Mouse (Mus musculus): ENCODE measurements around the gene Pianp. TPM values are rescaled to one million over a fixed set of nuclear protein-coding genes. Genes with fewer than 3 reads are reported as not detected.
A peak's percentile ranks its signal among the peaks of the same experiment; 100 is the strongest.

Pianp gene
- total RNA-seq, 2 experiments from 2014 or later, result 3.8 to 5.6 TPM

DNA sequence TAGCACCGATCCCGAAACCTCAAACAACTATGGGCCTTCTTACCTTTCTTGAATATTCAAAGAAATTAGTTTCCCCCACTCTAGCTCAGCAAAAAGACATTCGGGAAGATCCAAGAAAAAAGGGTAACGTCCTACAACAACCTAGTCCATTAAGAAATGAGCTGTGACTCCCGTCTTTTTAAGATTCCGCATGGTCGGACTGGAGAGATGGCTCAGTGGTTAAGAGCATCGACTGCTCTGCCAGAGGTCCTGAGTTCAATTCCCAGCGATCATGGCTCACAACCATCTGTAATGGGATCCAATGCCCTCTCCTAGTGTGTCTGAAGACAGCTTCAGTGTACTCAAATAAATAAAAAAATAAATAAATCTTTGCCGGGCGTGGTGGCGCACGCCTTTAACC, 11.6 kb downstream of the Pianp start:
- no peak for DNase-seq

DNA sequence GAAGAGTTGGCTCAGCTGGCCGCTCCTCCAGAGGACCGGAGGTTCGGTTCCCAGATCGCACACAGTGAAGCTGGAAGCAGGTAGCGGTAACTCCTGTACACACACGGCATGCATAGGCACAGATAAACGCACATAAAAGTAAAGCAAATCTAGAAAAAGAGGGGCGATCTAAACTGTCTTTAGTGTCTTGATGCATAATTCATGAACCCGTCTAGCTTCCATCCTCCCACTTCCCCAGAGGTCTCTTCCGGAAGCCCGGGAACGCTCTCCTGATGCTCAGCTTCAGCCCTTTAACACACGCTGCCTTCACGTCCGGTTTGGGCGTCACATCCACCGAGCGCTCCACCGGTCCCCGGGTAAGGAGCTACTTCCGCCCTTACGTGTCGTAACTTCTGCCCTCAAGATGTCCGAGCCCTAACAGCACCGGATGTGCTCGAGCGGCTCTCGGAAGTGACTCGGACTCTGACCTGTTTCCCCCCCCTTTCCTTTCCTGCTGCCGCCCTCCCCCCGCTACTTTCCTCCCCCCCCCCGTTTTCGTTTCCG, 12.2 kb downstream of the Pianp start:
- peak; percentile 98 for DNase-seq

DNA sequence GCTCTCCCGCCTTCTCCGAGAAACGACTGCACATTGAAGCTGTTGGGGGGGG, 12.5 kb downstream of the Pianp start, which contains the start of gene Zfp384:
Gene Zfp384, plus strand, starts transcription at position 17 of the 52 bp plus-strand sequence.
- no peak for DNase-seq

- peak; percentile 90 for DNase-seq
Observed at GRCm38 (mm10) chr6:125009181-125010073, 12.9 kb downstream of the Pianp start.

- DNase-seq, result no peak
Observed at GRCm38 (mm10) chr6:125017682-125018081, 21.2 kb downstream of the Pianp start.

DNA sequence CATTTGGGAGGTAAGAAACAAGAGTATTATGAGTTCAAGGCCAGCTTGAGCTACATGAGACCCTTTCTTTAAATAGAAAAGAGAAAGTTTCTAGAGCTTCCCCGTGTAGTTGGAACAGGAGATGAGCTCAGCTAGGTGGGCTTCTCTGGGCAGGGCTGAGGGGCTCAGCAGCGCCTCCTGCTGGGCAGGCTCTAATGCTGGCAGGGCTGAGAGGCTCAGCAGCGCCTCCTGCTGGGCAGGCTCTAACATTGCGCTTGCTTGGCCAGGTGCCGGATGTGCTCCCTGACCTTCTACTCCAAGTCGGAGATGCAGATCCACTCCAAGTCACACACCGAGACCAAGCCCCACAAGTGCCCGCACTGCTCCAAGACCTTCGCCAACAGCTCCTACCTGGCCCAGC, 34.0 kb downstream of the Pianp start:
- peak; percentile 70 for DNase-seq

DNA sequence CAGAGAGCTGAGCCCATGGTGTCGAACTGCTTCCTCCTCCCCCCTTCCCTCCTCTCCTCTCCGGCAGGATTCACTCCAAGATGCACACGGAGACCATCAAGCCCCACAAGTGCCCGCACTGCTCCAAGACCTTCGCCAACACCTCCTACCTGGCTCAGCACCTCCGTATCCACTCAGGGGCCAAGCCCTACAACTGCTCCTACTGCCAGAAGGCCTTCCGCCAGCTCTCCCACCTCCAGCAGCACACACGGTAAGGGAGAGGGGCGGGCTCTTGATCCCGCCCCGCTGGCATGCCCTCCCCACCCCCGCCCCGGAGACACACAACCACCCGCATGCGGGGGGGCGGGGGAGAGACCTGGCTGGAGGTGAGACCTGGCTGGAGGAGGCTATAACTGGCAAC, 35.1 kb downstream of the Pianp start:
- no peak for DNase-seq

GRCm38 (mm10) chr6:125038666-125039065, 42.2 kb downstream of the Pianp start:
- no peak for DNase-seq

GRCm38 (mm10) chr6:125039131-125039530, 42.6 kb downstream of the Pianp start:
- DNase-seq, result no peak

- DNase-seq, result peak; percentile 91
Observed at GRCm38 (mm10) chr6:125039533-125040153, 43.1 kb downstream of the Pianp start, which contains the start of gene Ing4. TSS of gene Ing4 (plus strand) at chr6:125039760.

- no peak for DNase-seq
Observed at GRCm38 (mm10) chr6:125040221-125040620, 43.7 kb downstream of the Pianp start.

DNA sequence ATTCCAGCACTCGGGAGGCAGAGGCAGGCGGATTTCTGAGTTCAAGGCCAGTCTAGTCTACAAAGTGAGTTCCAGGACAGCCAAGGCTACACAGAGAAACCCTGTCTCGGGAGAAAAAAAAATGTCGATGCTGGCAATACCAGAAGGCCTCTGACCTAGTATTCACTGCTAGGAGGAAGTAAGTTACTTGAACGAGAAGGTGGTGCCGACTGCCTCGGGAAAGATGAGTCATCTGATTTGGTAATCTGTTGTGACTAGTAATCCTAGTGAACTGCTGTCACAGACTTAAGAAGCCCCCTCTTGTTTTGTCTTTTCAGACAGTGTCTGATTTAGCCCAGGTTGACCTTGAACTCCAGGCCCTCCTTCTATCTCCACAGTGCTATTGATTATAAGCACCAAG, 44.6 kb downstream of the Pianp start:
- DNase-seq, result no peak

- no peak for DNase-seq
Observed at GRCm38 (mm10) chr6:125042081-125042480, 45.6 kb downstream of the Pianp start.

- peak; percentile 90 for DNase-seq
Observed at GRCm38 (mm10) chr6:125046691-125047090, 50.2 kb downstream of the Pianp start.

DNA sequence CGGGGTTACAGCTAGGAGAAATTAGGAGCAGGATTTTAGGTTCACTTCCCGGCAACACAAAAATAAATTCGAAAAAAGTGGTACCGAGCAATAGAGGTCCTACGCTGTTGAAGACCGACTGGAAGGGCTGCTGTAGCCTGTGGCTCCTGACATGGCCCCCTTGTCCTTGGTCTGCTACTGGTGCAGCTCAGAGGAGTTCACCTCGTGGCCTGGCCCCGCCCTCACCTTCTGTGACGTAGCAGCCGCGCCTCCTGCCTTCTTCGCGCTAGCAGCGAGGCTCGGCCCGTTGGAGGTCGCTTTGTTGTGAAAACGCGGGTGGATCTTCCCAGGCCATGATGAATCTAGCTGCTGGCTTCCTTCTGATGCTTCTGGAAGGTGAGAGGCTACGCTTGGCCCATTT, 53.2 kb downstream of the Pianp start, which contains the start of gene Acrbp:
Gene Acrbp, plus strand, starts transcription at position 12 of the 400 bp plus-strand sequence.
- DNase-seq, result no peak

GRCm38 (mm10) chr6:125051237-125051636, 54.7 kb downstream of the Pianp start:
- no peak for DNase-seq

Other genes starting within 250 kb of the Pianp start
- 1 to 10 TPM in 1 of 2 experiments, not detected in 1; 1.1 TPM for gene Gm45234, start 240.7 kb upstream of the Pianp start, total RNA-seq (2021)
- 10 to 100 TPM; 64.0 to 71.5 TPM for gene Atn1, start 240.2 kb upstream of the Pianp start, total RNA-seq (2021)
- 10 to 100 TPM; 13.0 to 21.0 TPM for gene Eno2, start 227.0 kb upstream of the Pianp start, total RNA-seq (2021)
- gene Lrrc23, start 217.0 kb upstream of the Pianp start, total RNA-seq (2021), result under 1 TPM in 1 of 2 experiments, not detected in 1; 0.72 TPM
- gene Spsb2, start 188.0 kb upstream of the Pianp start, total RNA-seq (2021), result 10 to 100 TPM; 11.7 to 15.2 TPM
- 100 to 1,000 TPM; 504 to 601 TPM for gene Tpi1, start 182.4 kb upstream of the Pianp start, total RNA-seq (2021)
- gene Usp5, start 167.2 kb upstream of the Pianp start, total RNA-seq (2021), result 100 to 1,000 TPM in 1 of 2 experiments, 10 to 100 TPM in 1; 89.2 to 111 TPM
- gene Cdca3, start 167.1 kb upstream of the Pianp start, total RNA-seq (2021), result 10 to 100 TPM; 26.3 to 28.8 TPM
- 1 to 10 TPM; 7.5 to 9.7 TPM for gene Gnb3, start 156.4 kb upstream of the Pianp start, total RNA-seq (2021)
- 10 to 100 TPM; 26.6 to 29.6 TPM for gene P3h3, start 138.9 kb upstream of the Pianp start, total RNA-seq (2021)
- gene Gpr162, start 132.7 kb upstream of the Pianp start, total RNA-seq (2021), result 1 to 10 TPM; 3.5 to 5.2 TPM
- 1 to 10 TPM; 3.8 to 4.0 TPM for gene Cd4, start 108.5 kb upstream of the Pianp start, total RNA-seq (2021)
- 1 to 10 TPM; 1.4 to 1.8 TPM for gene Lag3, start 85.0 kb upstream of the Pianp start, total RNA-seq (2021)
- 100 to 1,000 TPM; 824 to 887 TPM for gene Ptms, start 76.6 kb upstream of the Pianp start, total RNA-seq (2021)
- gene Mlf2, start 65.3 kb upstream of the Pianp start, total RNA-seq (2021), result 100 to 1,000 TPM; 271 to 288 TPM
- 100 to 1,000 TPM; 122 to 129 TPM for gene Cops7a, start 31.2 kb upstream of the Pianp start, total RNA-seq (2021)
- 10 to 100 TPM; 43.3 to 52.6 TPM for gene Zfp384, start 12.5 kb downstream of the Pianp start, total RNA-seq (2021)
- 10 to 100 TPM; 72.5 to 83.1 TPM for gene Ing4, start 43.1 kb downstream of the Pianp start, total RNA-seq (2021)
- gene Acrbp, start 53.0 kb downstream of the Pianp start, total RNA-seq (2021), result 1 to 10 TPM; 4.6 to 7.5 TPM
- gene Lpar5, start 71.2 kb downstream of the Pianp start, total RNA-seq (2021), result 1 to 10 TPM in 1 of 2 experiments, under 1 TPM in 1; 0.90 to 1.4 TPM
- gene Chd4, start 99.3 kb downstream of the Pianp start, total RNA-seq (2021), result 100 to 1,000 TPM; 156 to 198 TPM
- gene Nop2, start 135.2 kb downstream of the Pianp start, total RNA-seq (2021), result 10 to 100 TPM; 36.7 to 42.2 TPM
- 10 to 100 TPM; 16.7 to 30.1 TPM for gene Iffo1, start 148.5 kb downstream of the Pianp start, total RNA-seq (2021)
- gene Gapdh, start 169.8 kb downstream of the Pianp start, total RNA-seq (2021), result 1,000 to 10,000 TPM; 1,844 to 1,863 TPM
- 10 to 100 TPM; 46.9 to 62.7 TPM for gene Ncapd2, start 195.0 kb downstream of the Pianp start, total RNA-seq (2021)
- 100 to 1,000 TPM; 250 to 274 TPM for gene Mrpl51, start 195.1 kb downstream of the Pianp start, total RNA-seq (2021)
- gene Vamp1, start 218.9 kb downstream of the Pianp start, total RNA-seq (2021), result 10 to 100 TPM; 16.4 to 32.8 TPM
- 10 to 100 TPM; 13.0 to 13.4 TPM for gene Tapbpl, start 235.2 kb downstream of the Pianp start, total RNA-seq (2021)
- gene Cd27, start 240.3 kb downstream of the Pianp start, total RNA-seq (2021), result 1 to 10 TPM; 1.9 to 2.2 TPM

Data from adrenal gland, postnatal 10 days (tissue).